Mouse (Mus musculus) hindbrain, embryonic 12.5 days (tissue): ENCODE measurements at regions not wholly inside any gene's neighbourhood (a gene's known extent, or its start where the extent isn't known, plus 50 kb on each side); places are given as distances from the start of the nearest gene placed in this dataset.

ENCODE experiments used
- ATAC-seq: fragments of 200-750 bp; cut with Nextera tagmentation; 2 replicates; pipeline ENCODE4 v1.8.0; 2017; ENCODE audit warnings: moderate TSS enrichment; ENCODE audit not compliant: low FRiP score
- H3K27ac ChIP-seq: fragments of 300-500 bp; sonication (generic); 2 replicates; pipeline ENCODE4 v1.5.1; 2016; ENCODE audit warnings: mild to moderate bottlenecking
- H3K27me3 ChIP-seq: fragments of 300-500 bp; sonication (generic); 2 replicates; pipeline ENCODE4 v1.6.1; 2016; ENCODE audit warnings: mild to moderate bottlenecking
- H3K36me3 ChIP-seq: fragments of 300-500 bp; sonication (generic); 2 replicates; pipeline ENCODE4 v1.6.1; 2016; ENCODE audit warnings: mild to moderate bottlenecking
- H3K4me1 ChIP-seq: fragments of 300-500 bp; sonication (generic); 2 replicates; pipeline ENCODE4 v1.6.1; 2016
- H3K4me2 ChIP-seq: fragments of 300-500 bp; sonication (generic); replicated peaks from 2 replicates; pipeline ENCODE4 v1.6.1; 2016; ENCODE audit warnings: mild to moderate bottlenecking
- H3K4me3 ChIP-seq: fragments of 300-500 bp; sonication (generic); 2 replicates; pipeline ENCODE4 v1.5.1; 2016; ENCODE audit warnings: mild to moderate bottlenecking
- H3K9ac ChIP-seq: fragments of 300-500 bp; sonication (generic); 2 replicates; pipeline ENCODE4 v1.6.1; 2016; ENCODE audit warnings: mild to moderate bottlenecking, moderate library complexity
- H3K9me3 ChIP-seq: fragments of 300-500 bp; sonication (generic); replicated peaks from 2 replicates; pipeline ENCODE4 v1.6.1; 2016; ENCODE audit warnings: mild to moderate bottlenecking
- WGBS: fragments of 180-500 bp; shearing (Covaris S2); methylation state at CpG from one replicate; pipeline ENCODE4 v1.1.7; 2016; 5-methylcytosine and 5-hydroxymethylcytosine counted together

- H3K4me3 ChIP-seq: no peak overlapping the region
- no peak for ATAC-seq
- H3K36me3 ChIP-seq: no peaks in the 10 kb centered on the region
- no peak overlapping the region for H3K9ac ChIP-seq
- H3K9me3 ChIP-seq: no peaks in the 10 kb centered on the region
- H3K27me3 ChIP-seq: no peaks in the 10 kb centered on the region
- no peaks in the 10 kb centered on the region for H3K4me1 ChIP-seq
- no peak overlapping the region for H3K4me2 ChIP-seq
- H3K27ac ChIP-seq: no peak overlapping the region
- 86% methylated on average over 1 of the region's 1 CpGs for WGBS
Measured at GRCm38 (mm10) chr11:40846586-40846985, 91.5 kb upstream of the Ccng1 start.

DNA sequence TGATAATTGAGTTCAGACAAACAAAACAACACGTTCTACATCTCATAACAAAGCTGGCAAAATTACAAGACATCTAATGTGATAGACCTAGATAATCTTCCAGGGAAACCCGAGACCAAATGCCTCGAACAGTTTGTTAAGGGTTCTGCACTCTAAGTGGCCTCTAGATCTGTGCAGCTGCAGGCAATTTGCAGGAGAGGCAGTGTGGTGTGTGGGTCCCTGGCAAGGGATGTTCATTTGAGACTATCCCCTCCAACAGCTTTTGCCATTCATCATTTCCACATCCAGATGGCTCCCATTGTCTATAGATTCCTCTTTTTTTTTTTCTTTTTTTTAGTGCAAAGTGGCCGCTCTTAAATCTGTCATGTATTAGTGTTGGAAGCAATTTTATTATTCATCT, 80.3 kb upstream of the Ccng1 start:
- no peaks in the 10 kb centered on the region for H3K36me3 ChIP-seq
- no peak for ATAC-seq
- no peaks in the 10 kb centered on the region for H3K27me3 ChIP-seq
- no peak overlapping the region for H3K4me3 ChIP-seq
- no peak overlapping the region for H3K27ac ChIP-seq
- no peaks in the 10 kb centered on the region for H3K4me1 ChIP-seq
- 68% methylated on average over 4 of the region's 4 CpGs for WGBS
- no peak overlapping the region for H3K9ac ChIP-seq
- 0 out of 2 replicates have a peak, but pooled peaks cover 5% of the 10 kb centered on the region for H3K9me3 ChIP-seq
- H3K4me2 ChIP-seq: no peak overlapping the region
